Mouse (Mus musculus): ENCODE measurements around the gene Tbxas1. TPM values are rescaled to one million over a fixed set of nuclear protein-coding genes. Genes with fewer than 3 reads are reported as not detected.

Gene Tbxas1
- polyA plus RNA-seq, 1 experiment from 2014 or later: 3.4 TPM

GRCm38 (mm10) chr6:39054206-39054864 is 179.1 kb downstream of the Tbxas1 start:
- H3K27ac ChIP-seq (ENCODE audit: low read depth): no peak overlapping the region
- DNase-seq (no peak), ATAC-seq (ENCODE audit: insufficient read depth) (no peak)
- H3K4me3 ChIP-seq (ENCODE audit: low read depth, low read length): no peak overlapping the region
- H3K27me3 ChIP-seq (ENCODE audit: insufficient read depth, low read length): no peaks in the 10 kb centered on the region
- no peak overlapping the region for H3K4me2 ChIP-seq
- no peaks in the 10 kb centered on the region for H3K9me3 ChIP-seq (ENCODE audit: low read depth, low read length)
- H3K4me1 ChIP-seq (ENCODE audit: insufficient read depth): no peaks in the 10 kb centered on the region; the same call in none of the 2 replicates
- 85% methylated on average over 13 of the region's 13 CpGs for WGBS
- TF ChIP-seq CTCF (IDR thresholded peaks at IDR 0.05; ENCODE audit: low read depth): no peak
- no peaks in the 10 kb centered on the region for H3K36me3 ChIP-seq (ENCODE audit: insufficient read depth)
- H3K9ac ChIP-seq: no peak overlapping the region

DNA sequence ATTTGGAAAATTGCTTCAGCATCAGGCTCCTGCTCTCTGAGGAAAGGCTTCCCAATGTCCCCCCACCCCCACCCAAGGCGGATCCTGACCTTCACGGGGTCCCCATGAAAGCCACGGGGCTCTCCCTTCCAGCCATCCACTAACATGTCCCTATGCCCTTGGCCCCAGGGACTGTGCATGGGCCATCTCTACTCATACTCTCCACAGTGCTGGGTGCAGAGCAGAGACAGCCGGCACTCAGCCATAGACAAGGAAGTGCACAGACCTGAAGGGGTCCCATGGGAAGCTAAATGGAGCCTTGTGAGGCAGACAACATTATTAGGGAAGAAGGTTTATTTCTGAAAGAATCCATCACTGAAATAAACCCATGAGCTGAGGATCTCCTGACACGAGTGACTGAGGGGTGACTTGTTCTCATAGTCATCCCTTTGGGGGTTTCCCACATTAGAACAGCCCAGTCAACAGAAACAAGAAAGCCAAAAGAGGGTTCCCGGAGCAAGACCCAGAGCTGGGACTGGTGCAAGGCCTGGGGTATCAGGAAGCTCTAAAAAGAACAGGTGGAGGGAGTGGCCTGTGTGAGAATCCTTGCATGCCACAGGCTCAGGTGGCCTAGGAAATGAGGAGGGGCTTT is 179.8 kb downstream of the Tbxas1 start:
- ATAC-seq (ENCODE audit: insufficient read depth) (no peak), DNase-seq (no peak)
- no peaks in the 10 kb centered on the region for H3K9me3 ChIP-seq (ENCODE audit: low read depth, low read length)
- TF ChIP-seq CTCF (IDR thresholded peaks at IDR 0.05; ENCODE audit: low read depth): no peak
- no peaks in the 10 kb centered on the region for H3K27me3 ChIP-seq (ENCODE audit: insufficient read depth, low read length)
- peaks cover 6% of the 10 kb centered on the region for H3K4me1 ChIP-seq (ENCODE audit: insufficient read depth)
- H3K4me2 ChIP-seq: no peak overlapping the region
- H3K4me3 ChIP-seq (ENCODE audit: low read depth, low read length): no peak overlapping the region
- H3K9ac ChIP-seq: no peak overlapping the region
- H3K27ac ChIP-seq (ENCODE audit: low read depth): no peak overlapping the region
- 75% methylated on average over 6 of the region's 6 CpGs for WGBS
- H3K36me3 ChIP-seq (ENCODE audit: insufficient read depth): no peaks in the 10 kb centered on the region

- TF ChIP-seq CTCF (IDR thresholded peaks at IDR 0.05; ENCODE audit: low read depth): no peak
- no peak for DNase-seq
- Histone ChIP-seq H3K4me2 (no peak overlapping the region), H3K36me3 (ENCODE audit: insufficient read depth) (no peaks in the 10 kb centered on the region), H3K9ac (no peak overlapping the region), H3K27me3 (ENCODE audit: insufficient read depth, low read length) (no peaks in the 10 kb centered on the region), H3K4me1 (ENCODE audit: insufficient read depth) (peaks cover 9% of the 10 kb centered on the region; the same call in 1 of the 2 replicates), H3K27ac (ENCODE audit: low read depth) (no peak overlapping the region), H3K9me3 (ENCODE audit: low read depth, low read length) (no peaks in the 10 kb centered on the region), H3K4me3 (ENCODE audit: low read depth, low read length) (no peak overlapping the region)
- ATAC-seq (ENCODE audit: insufficient read depth): no peak
- WGBS: 47% methylated on average over 7 of the region's 7 CpGs
Observed at GRCm38 (mm10) chr6:39055831-39056261, 180.6 kb downstream of the Tbxas1 start.

DNA sequence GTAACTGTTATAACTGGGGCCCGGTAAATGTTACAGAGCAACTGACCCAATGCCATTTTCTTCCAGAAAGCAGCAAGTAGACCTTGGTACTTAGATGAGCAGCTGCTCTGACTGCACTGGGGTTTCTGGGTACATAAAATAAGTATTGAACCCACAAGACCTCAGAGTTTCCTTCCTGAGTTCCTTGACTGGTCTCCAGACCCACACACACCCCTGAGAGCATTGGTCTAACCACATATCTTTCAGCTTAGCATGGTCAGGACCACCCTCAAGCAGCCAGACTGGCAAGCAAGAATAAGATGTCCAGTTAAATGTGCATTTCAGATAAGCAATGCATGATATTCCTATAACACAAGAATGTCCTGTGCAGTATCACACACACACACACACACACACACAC is 182.0 kb downstream of the Tbxas1 start:
- peaks cover 9% of the 10 kb centered on the region; the same call in 1 of the 2 replicates for H3K4me1 ChIP-seq (ENCODE audit: insufficient read depth)
- no peak overlapping the region for H3K4me2 ChIP-seq
- 77% methylated on average over 1 of the region's 1 CpGs for WGBS
- DNase-seq (no peak), ATAC-seq (ENCODE audit: insufficient read depth) (no peak)
- no peak overlapping the region for H3K9ac ChIP-seq
- no peaks in the 10 kb centered on the region for H3K27me3 ChIP-seq (ENCODE audit: insufficient read depth, low read length)
- H3K36me3 ChIP-seq (ENCODE audit: insufficient read depth): no peaks in the 10 kb centered on the region
- H3K4me3 ChIP-seq (ENCODE audit: low read depth, low read length): no peak overlapping the region
- no peak overlapping the region for H3K27ac ChIP-seq (ENCODE audit: low read depth)
- no peaks in the 10 kb centered on the region for H3K9me3 ChIP-seq (ENCODE audit: low read depth, low read length)
- TF ChIP-seq CTCF (IDR thresholded peaks at IDR 0.05; ENCODE audit: low read depth): no peak

DNA sequence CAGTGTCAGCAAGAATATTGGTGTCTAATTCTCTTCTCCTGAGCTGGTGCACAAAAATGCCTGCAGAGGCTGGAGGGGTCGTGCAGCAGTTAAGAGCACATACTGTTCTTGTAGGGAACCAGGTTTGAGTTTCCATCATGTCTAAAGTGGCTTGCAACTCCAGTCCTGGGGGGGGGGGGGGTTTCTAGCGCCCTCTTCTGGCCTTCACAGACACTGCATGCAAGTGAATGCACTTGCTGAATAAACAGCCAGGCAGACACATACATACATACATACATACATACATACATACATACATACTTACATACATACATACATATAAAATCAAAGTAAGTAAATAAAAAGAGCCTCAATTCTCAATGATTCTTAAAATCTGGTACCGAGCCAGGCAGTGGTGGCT is 183.2 kb downstream of the Tbxas1 start:
- WGBS: 54% methylated on average over 3 of the region's 3 CpGs

GRCm38 (mm10) chr6:39058936-39059335 is 183.7 kb downstream of the Tbxas1 start:
- WGBS: 14% methylated on average over 3 of the region's 3 CpGs
- Histone ChIP-seq H3K9me3 (ENCODE audit: low read depth, low read length) (no peaks in the 10 kb centered on the region), H3K4me2 (no peak overlapping the region), H3K4me3 (ENCODE audit: low read depth, low read length) (no peak overlapping the region), H3K36me3 (ENCODE audit: insufficient read depth) (no peaks in the 10 kb centered on the region), H3K9ac (no peak overlapping the region), H3K27me3 (ENCODE audit: insufficient read depth, low read length) (no peaks in the 10 kb centered on the region), H3K4me1 (ENCODE audit: insufficient read depth) (peaks cover 9% of the 10 kb centered on the region; the same call in 1 of the 2 replicates), H3K27ac (ENCODE audit: low read depth) (no peak overlapping the region)
- DNase-seq (no peak), ATAC-seq (ENCODE audit: insufficient read depth) (no peak)
- TF ChIP-seq CTCF (IDR thresholded peaks at IDR 0.05; ENCODE audit: low read depth): no peak

More for the DNA sequence above, 183.2 kb downstream of the Tbxas1 start:
- Histone ChIP-seq H3K36me3 (ENCODE audit: insufficient read depth) (no peaks in the 10 kb centered on the region), H3K4me2 (no peak overlapping the region), H3K27me3 (ENCODE audit: insufficient read depth, low read length) (no peaks in the 10 kb centered on the region), H3K27ac (ENCODE audit: low read depth) (no peak overlapping the region), H3K9ac (no peak overlapping the region), H3K4me1 (ENCODE audit: insufficient read depth) (peaks cover 9% of the 10 kb centered on the region; the same call in 1 of the 2 replicates), H3K4me3 (ENCODE audit: low read depth, low read length) (no peak overlapping the region), H3K9me3 (ENCODE audit: low read depth, low read length) (no peaks in the 10 kb centered on the region)
- TF ChIP-seq CTCF (IDR thresholded peaks at IDR 0.05; ENCODE audit: low read depth): peak; percentile 50
- no peak for DNase-seq
- ATAC-seq (ENCODE audit: insufficient read depth): no peak

All from lung, embryonic 14.5 days (tissue).